Mouse (Mus musculus) kidney, embryonic 15.5 days (tissue): ENCODE measurements around the gene Rnd2. TPM values are rescaled to one million over a fixed set of nuclear protein-coding genes. Genes with fewer than 3 reads are reported as not detected.
"Not testable (repeated sequence)": the region's sequence is repeated elsewhere in the genome, so short reads cannot be mapped to it uniquely, and the experiment has no call there.

Experiments
- ATAC-seq: fragments of 200-750 bp; cut with Nextera tagmentation; replicated peaks from 2 replicates; pipeline ENCODE4 v1.8.0; 2017; ENCODE audit warnings: moderate TSS enrichment; ENCODE audit not compliant: low FRiP score
- H3K27ac ChIP-seq: fragments of 300-500 bp; sonication (generic); 2 replicates; pipeline ENCODE4 v1.5.1; 2015; ENCODE audit warnings: mild to moderate bottlenecking, inconsistent platforms
- H3K27me3 ChIP-seq: fragments of 300-500 bp; sonication (generic); 2 replicates; pipeline ENCODE4 v1.6.1; 2015; ENCODE audit warnings: inconsistent platforms
- H3K36me3 ChIP-seq: fragments of 300-500 bp; sonication (generic); 2 replicates; pipeline ENCODE4 v1.6.1; 2015; ENCODE audit warnings: inconsistent platforms
- H3K4me1 ChIP-seq: fragments of 300-500 bp; sonication (generic); 2 replicates; pipeline ENCODE4 v1.6.1; 2015; ENCODE audit warnings: inconsistent platforms
- H3K4me2 ChIP-seq: fragments of 300-500 bp; sonication (generic); 2 replicates; pipeline ENCODE4 v1.6.1; 2015; ENCODE audit warnings: moderate library complexity, mild to moderate bottlenecking, inconsistent platforms
- H3K4me3 ChIP-seq: fragments of 300-500 bp; sonication (generic); replicated peaks from 2 replicates; pipeline ENCODE4 v1.5.1; 2015; ENCODE audit warnings: mild to moderate bottlenecking, inconsistent platforms
- H3K9ac ChIP-seq: fragments of 300-500 bp; sonication (generic); 2 replicates; pipeline ENCODE4 v1.6.1; 2015; ENCODE audit warnings: mild to moderate bottlenecking, inconsistent platforms
- H3K9me3 ChIP-seq: fragments of 300-500 bp; sonication (generic); replicated peaks from 2 replicates; pipeline ENCODE4 v1.6.1; 2016; ENCODE audit warnings: inconsistent platforms
- WGBS: fragments of 180-500 bp; shearing (Covaris S2); methylation state at CpG from one replicate; pipeline ENCODE4 v1.1.7; 2015; ENCODE audit warnings: mixed read lengths; 5-methylcytosine and 5-hydroxymethylcytosine counted together
- polyA plus RNA-seq: library from polyadenylated mRNA; unstranded; fragments of >200 nt; fragmentation: Nextera tagmentation; extraction: Ambion mirVana; gene quantifications from 2 replicates; pipeline ENCODE4 v1.2.1, GENCODE M21; 2015

Rnd2 gene
- polyA plus RNA-seq, 1 experiment from 2014 or later = 11.4 TPM

GRCm38 (mm10) chr11:101473686-101474085 lies 8.9 kb downstream of the Rnd2 start:
- not testable (repeated sequence) for H3K27me3 ChIP-seq, H3K27ac ChIP-seq, H3K9ac ChIP-seq, H3K4me2 ChIP-seq, ATAC-seq, H3K4me3 ChIP-seq, H3K36me3 ChIP-seq, H3K9me3 ChIP-seq
- peaks cover 16% of the 10 kb centered on the region for H3K4me1 ChIP-seq
- 78% methylated on average over 1 of the region's 1 CpGs for whole genome bisulfite sequencing

- no peaks in the 10 kb centered on the region for H3K27me3 ChIP-seq
- no peak overlapping the region for H3K4me3 ChIP-seq
- H3K9me3 ChIP-seq = no peaks in the 10 kb centered on the region
- no peak overlapping the region for H3K9ac ChIP-seq
- no peak overlapping the region for H3K27ac ChIP-seq
- no peaks in the 10 kb centered on the region for H3K36me3 ChIP-seq
- WGBS = 74% methylated on average over 5 of the region's 5 CpGs
- H3K4me2 ChIP-seq = no peak overlapping the region
- no peak for ATAC-seq
- peaks cover 15% of the 10 kb centered on the region for H3K4me1 ChIP-seq
Observed at GRCm38 (mm10) chr11:101474298-101474697, 9.5 kb downstream of the Rnd2 start.

- not testable (repeated sequence) for H3K36me3 ChIP-seq, H3K27ac ChIP-seq, H3K9ac ChIP-seq, ATAC-seq, H3K27me3 ChIP-seq, H3K4me2 ChIP-seq, H3K4me3 ChIP-seq, H3K9me3 ChIP-seq
- WGBS = 80% methylated on average over 4 of the region's 4 CpGs
- peaks cover 16% of the 10 kb centered on the region for H3K4me1 ChIP-seq
Observed at GRCm38 (mm10) chr11:101476361-101476760, 11.6 kb downstream of the Rnd2 start.

- H3K36me3 ChIP-seq = no peaks in the 10 kb centered on the region
- no peaks in the 10 kb centered on the region for H3K27me3 ChIP-seq
- no peak overlapping the region for H3K4me3 ChIP-seq
- H3K27ac ChIP-seq = no peak overlapping the region
- ATAC-seq = no peak
- peaks cover 11% of the 10 kb centered on the region for H3K4me1 ChIP-seq
- no peak overlapping the region for H3K4me2 ChIP-seq
- H3K9ac ChIP-seq = no peak overlapping the region
- 44% methylated on average over 4 of the region's 4 CpGs for WGBS
- H3K9me3 ChIP-seq = no peaks in the 10 kb centered on the region
Observed at GRCm38 (mm10) chr11:101477194-101477551, 12.4 kb downstream of the Rnd2 start.

- WGBS = 68% methylated on average over 10 of the region's 10 CpGs
- H3K36me3 ChIP-seq = no peaks in the 10 kb centered on the region
- no peak for ATAC-seq
- no peak overlapping the region for H3K9ac ChIP-seq
- no peaks in the 10 kb centered on the region for H3K9me3 ChIP-seq
- no peak overlapping the region for H3K4me3 ChIP-seq
- no peak overlapping the region for H3K4me2 ChIP-seq
- H3K27ac ChIP-seq = no peak overlapping the region
- no peaks in the 10 kb centered on the region for H3K27me3 ChIP-seq
- peaks cover 7% of the 10 kb centered on the region for H3K4me1 ChIP-seq
Observed at GRCm38 (mm10) chr11:101477552-101478211, 12.9 kb downstream of the Rnd2 start.

- ATAC-seq = no peak
- H3K27ac ChIP-seq = no peak overlapping the region
- no peaks in the 10 kb centered on the region for H3K36me3 ChIP-seq
- 10% methylated on average over 18 of the region's 18 CpGs for WGBS
- peak overlapping the region; percentile 48 for H3K4me2 ChIP-seq
- H3K4me1 ChIP-seq = peaks cover 8% of the 10 kb centered on the region
- no peak overlapping the region for H3K9ac ChIP-seq
- H3K4me3 ChIP-seq = 0 out of 2 replicates have a peak overlapping the region, but pooled peaks have one; percentile 2
- H3K9me3 ChIP-seq = no peaks in the 10 kb centered on the region
- no peaks in the 10 kb centered on the region for H3K27me3 ChIP-seq
Observed at GRCm38 (mm10) chr11:101479171-101479635, 14.4 kb downstream of the Rnd2 start.

- ATAC-seq = no peak
- no peak overlapping the region for H3K4me3 ChIP-seq
- H3K36me3 ChIP-seq = no peaks in the 10 kb centered on the region
- no peaks in the 10 kb centered on the region for H3K27me3 ChIP-seq
- peaks cover 9% of the 10 kb centered on the region for H3K4me1 ChIP-seq
- no peaks in the 10 kb centered on the region for H3K9me3 ChIP-seq
- no peak overlapping the region for H3K9ac ChIP-seq
- no peak overlapping the region for H3K4me2 ChIP-seq
- H3K27ac ChIP-seq = no peak overlapping the region
- 64% methylated on average over 6 of the region's 6 CpGs for WGBS
Observed at GRCm38 (mm10) chr11:101480912-101481311, 16.1 kb downstream of the Rnd2 start.

GRCm38 (mm10) chr11:101483804-101484203 lies 19.0 kb downstream of the Rnd2 start:
- no peak for ATAC-seq
- Histone ChIP-seq H3K36me3 (peaks cover 21% of the 10 kb centered on the region), H3K4me1 (peaks cover 9% of the 10 kb centered on the region), H3K4me3 (no peak overlapping the region), H3K27me3 (no peaks in the 10 kb centered on the region), H3K27ac (no peak overlapping the region), H3K4me2 (no peak overlapping the region), H3K9me3 (no peaks in the 10 kb centered on the region), H3K9ac (no peak overlapping the region)
- 44% methylated on average over 3 of the region's 3 CpGs for WGBS

GRCm38 (mm10) chr11:101484245-101484644 lies 19.4 kb downstream of the Rnd2 start:
- Histone ChIP-seq H3K27me3 (no peaks in the 10 kb centered on the region), H3K4me3 (no peak overlapping the region), H3K4me1 (peaks cover 5% of the 10 kb centered on the region), H3K9ac (no peak overlapping the region), H3K36me3 (peaks cover 26% of the 10 kb centered on the region), H3K4me2 (no peak overlapping the region), H3K27ac (no peak overlapping the region), H3K9me3 (no peaks in the 10 kb centered on the region)
- ATAC-seq = no peak
- 78% methylated on average over 6 of the region's 6 CpGs for WGBS

GRCm38 (mm10) chr11:101484814-101485213 lies 20.0 kb downstream of the Rnd2 start:
- WGBS = 85% methylated on average over 7 of the region's 7 CpGs
- H3K36me3 ChIP-seq = peaks cover 31% of the 10 kb centered on the region
- ATAC-seq = no peak

GRCm38 (mm10) chr11:101485509-101486028 lies 20.8 kb downstream of the Rnd2 start:
- Histone ChIP-seq H3K36me3 (peaks cover 35% of the 10 kb centered on the region), H3K4me2 (no peak overlapping the region), H3K4me3 (no peak overlapping the region), H3K4me1 (0 out of 2 replicates have a peak, but pooled peaks cover 2% of the 10 kb centered on the region), H3K9me3 (no peaks in the 10 kb centered on the region), H3K27ac (no peak overlapping the region), H3K9ac (no peak overlapping the region), H3K27me3 (no peaks in the 10 kb centered on the region)
- 59% methylated on average over 6 of the region's 6 CpGs for WGBS
- ATAC-seq = no peak

More at GRCm38 (mm10) chr11:101484814-101485213, 20.0 kb downstream of the Rnd2 start:
- H3K4me3 ChIP-seq = no peak overlapping the region
- H3K27ac ChIP-seq = no peak overlapping the region
- H3K9me3 ChIP-seq = no peaks in the 10 kb centered on the region
- H3K9ac ChIP-seq = no peak overlapping the region
- no peak overlapping the region for H3K4me2 ChIP-seq
- no peaks in the 10 kb centered on the region for H3K27me3 ChIP-seq
- H3K4me1 ChIP-seq = 0 out of 2 replicates have a peak, but pooled peaks cover 2% of the 10 kb centered on the region

GRCm38 (mm10) chr11:101486126-101486525 lies 21.3 kb downstream of the Rnd2 start:
- H3K27ac ChIP-seq = no peak overlapping the region
- H3K4me3 ChIP-seq = no peak overlapping the region

More at GRCm38 (mm10) chr11:101486126-101486525, 21.3 kb downstream of the Rnd2 start:
- Histone ChIP-seq H3K4me2 (no peak overlapping the region), H3K4me1 (0 out of 2 replicates have a peak, but pooled peaks cover 2% of the 10 kb centered on the region), H3K9ac (no peak overlapping the region), H3K9me3 (no peaks in the 10 kb centered on the region), H3K36me3 (peaks cover 38% of the 10 kb centered on the region), H3K27me3 (no peaks in the 10 kb centered on the region)
- 74% methylated on average over 6 of the region's 6 CpGs for WGBS
- ATAC-seq = no peak
